Mouse (Mus musculus) brown adipose tissue, adult 24 weeks (tissue): Measurements from ENCODE around the gene Mrtfb. TPM values are rescaled to one million over a fixed set of nuclear protein-coding genes. Genes with fewer than 3 reads are reported as not detected.

ENCODE experiments used
- H3K27ac ChIP-seq: fragments of 200-500 bp; replicated peaks from 2 replicates; pipeline ENCODE4 v1.5.1; 2012; ENCODE audit warnings: low read depth, mild to moderate bottlenecking, low read length
- H3K4me1 ChIP-seq: fragments of 200-500 bp; 2 replicates; pipeline ENCODE4 v1.6.1; 2012; ENCODE audit warnings: low read length, mixed read lengths; ENCODE audit not compliant: control insufficient read depth, insufficient read depth, insufficient read length
- H3K4me3 ChIP-seq: fragments of 200-500 bp; 2 replicates; pipeline ENCODE4 v1.5.1; 2012; ENCODE audit warnings: low read depth, mild to moderate bottlenecking, low read length, moderate library complexity; ENCODE audit not compliant: insufficient read depth
- polyA plus RNA-seq: library from polyadenylated mRNA; stranded (reverse); fragments of >200 nt; gene quantifications from 2 replicates; pipeline ENCODE4 v1.2.4, GENCODE M21; 2012; ENCODE audit not compliant: missing spikeins, insufficient read depth, insufficient read length

Mrtfb gene
- polyA plus RNA-seq, 1 experiment = 7.1 TPM

- no peak overlapping the region for H3K4me3 ChIP-seq
- H3K27ac ChIP-seq = 0 out of 2 replicates have a peak overlapping the region, but pooled peaks have one; percentile 11
- H3K4me1 ChIP-seq = peaks cover 14% of the 10 kb centered on the region
Observed at GRCm38 (mm10) chr16:13376947-13377486, 120.7 kb downstream of the Mrtfb start.

- Histone ChIP-seq H3K4me1 (peaks cover 9% of the 10 kb centered on the region), H3K4me3 (no peak overlapping the region), H3K27ac (peak overlapping the region; percentile 74)
Observed at GRCm38 (mm10) chr16:13378157-13378556, 121.9 kb downstream of the Mrtfb start.

- no peak overlapping the region for H3K27ac ChIP-seq
- H3K4me1 ChIP-seq = peaks cover 5% of the 10 kb centered on the region
- no peak overlapping the region for H3K4me3 ChIP-seq
Observed at GRCm38 (mm10) chr16:13379865-13380264, 123.6 kb downstream of the Mrtfb start.

- no peak overlapping the region for H3K4me3 ChIP-seq
- no peak overlapping the region for H3K27ac ChIP-seq
- H3K4me1 ChIP-seq = peaks cover 5% of the 10 kb centered on the region
Observed at GRCm38 (mm10) chr16:13381771-13382170, 125.5 kb downstream of the Mrtfb start.

- H3K4me1 ChIP-seq = no peaks in the 10 kb centered on the region
- H3K27ac ChIP-seq = 0 out of 2 replicates have a peak overlapping the region, but pooled peaks have one; percentile 12
- H3K4me3 ChIP-seq = no peak overlapping the region
Observed at GRCm38 (mm10) chr16:13387306-13387705, 131.0 kb downstream of the Mrtfb start.

- Histone ChIP-seq H3K27ac (no peak overlapping the region), H3K4me3 (no peak overlapping the region), H3K4me1 (no peaks in the 10 kb centered on the region)
Observed at GRCm38 (mm10) chr16:13400375-13400774, 144.1 kb downstream of the Mrtfb start.

GRCm38 (mm10) chr16:13401591-13401990, 145.3 kb downstream of the Mrtfb start:
- H3K27ac ChIP-seq = no peak overlapping the region
- H3K4me1 ChIP-seq = no peaks in the 10 kb centered on the region
- no peak overlapping the region for H3K4me3 ChIP-seq

GRCm38 (mm10) chr16:13404656-13405055, 148.4 kb downstream of the Mrtfb start:
- Histone ChIP-seq H3K4me1 (no peaks in the 10 kb centered on the region), H3K4me3 (no peak overlapping the region), H3K27ac (no peak overlapping the region)

GRCm38 (mm10) chr16:13405403-13405802, 149.1 kb downstream of the Mrtfb start:
- Histone ChIP-seq H3K4me3 (no peak overlapping the region), H3K4me1 (no peaks in the 10 kb centered on the region), H3K27ac (no peak overlapping the region)

- Histone ChIP-seq H3K4me3 (no peak overlapping the region), H3K27ac (no peak overlapping the region), H3K4me1 (no peaks in the 10 kb centered on the region)
Observed at GRCm38 (mm10) chr16:13409530-13410163, 153.4 kb downstream of the Mrtfb start.

GRCm38 (mm10) chr16:13410760-13411159, 154.5 kb downstream of the Mrtfb start:
- no peaks in the 10 kb centered on the region for H3K4me1 ChIP-seq
- H3K27ac ChIP-seq = no peak overlapping the region
- H3K4me3 ChIP-seq = no peak overlapping the region

GRCm38 (mm10) chr16:13411531-13411930, 155.2 kb downstream of the Mrtfb start:
- Histone ChIP-seq H3K4me3 (no peak overlapping the region), H3K4me1 (no peaks in the 10 kb centered on the region), H3K27ac (no peak overlapping the region)

- Histone ChIP-seq H3K4me3 (no peak overlapping the region), H3K4me1 (no peaks in the 10 kb centered on the region), H3K27ac (no peak overlapping the region)
Observed at GRCm38 (mm10) chr16:13414566-13414965, 158.3 kb downstream of the Mrtfb start.

GRCm38 (mm10) chr16:13414972-13415371, 158.7 kb downstream of the Mrtfb start:
- H3K4me1 ChIP-seq = no peaks in the 10 kb centered on the region
- no peak overlapping the region for H3K4me3 ChIP-seq
- H3K27ac ChIP-seq = no peak overlapping the region

GRCm38 (mm10) chr16:13415465-13415864, 159.2 kb downstream of the Mrtfb start:
- Histone ChIP-seq H3K27ac (no peak overlapping the region), H3K4me1 (no peaks in the 10 kb centered on the region), H3K4me3 (no peak overlapping the region)

GRCm38 (mm10) chr16:13416465-13416864, 160.2 kb downstream of the Mrtfb start:
- H3K4me1 ChIP-seq = no peaks in the 10 kb centered on the region
- H3K4me3 ChIP-seq = no peak overlapping the region
- H3K27ac ChIP-seq = no peak overlapping the region
